Mouse (Mus musculus) inflammation-experienced regulatory T-cells, adult 6 months (primary cell): ENCODE measurements around the gene Med15. TPM values are rescaled to one million over a fixed set of nuclear protein-coding genes. Genes with fewer than 3 reads are reported as not detected.

Source experiments
- ATAC-seq: one replicate; pipeline ENCODE4 v1.8.0; 2017
- polyA plus RNA-seq, 3 experiments: library from polyadenylated mRNA; unstranded; fragments of 100-300 nt; shearing (Covaris generic); gene quantifications; one replicate each; pipeline ENCODE4 v1.2.1; 2017

The Med15 gene
- polyA plus RNA-seq, 3 experiments from 2014 or later = 69.3 to 109 (median 71.8) TPM

GRCm38 (mm10) chr16:17732021-17732420 is 670 bp downstream of the Med15 start:
- ATAC-seq = no peak

GRCm38 (mm10) chr16:17729974-17730373 is 2.7 kb downstream of the Med15 start:
- ATAC-seq = no peak

GRCm38 (mm10) chr16:17727179-17727861 is 5.4 kb downstream of the Med15 start:
- peak; percentile 85 for ATAC-seq

GRCm38 (mm10) chr16:17724448-17724847 is 8.2 kb downstream of the Med15 start:
- no peak for ATAC-seq

GRCm38 (mm10) chr16:17723325-17723626 is 9.4 kb downstream of the Med15 start:
- ATAC-seq = no peak

- peak; percentile 81 for ATAC-seq
These were observed 10.0 kb downstream of the Med15 start for GRCm38 (mm10) chr16:17722461-17723324.

GRCm38 (mm10) chr16:17721822-17722460 is 10.8 kb downstream of the Med15 start:
- no peak for ATAC-seq

- ATAC-seq = no peak
These were observed 11.4 kb downstream of the Med15 start for GRCm38 (mm10) chr16:17721114-17721808.

- no peak for ATAC-seq
These were observed 14.9 kb downstream of the Med15 start for GRCm38 (mm10) chr16:17717791-17718190.

- no peak for ATAC-seq
These were observed 25.1 kb downstream of the Med15 start for GRCm38 (mm10) chr16:17707541-17707940.

- ATAC-seq = no peak
These were observed 31.7 kb downstream of the Med15 start for GRCm38 (mm10) chr16:17701043-17701405.

- ATAC-seq = no peak
These were observed 32.2 kb downstream of the Med15 start for GRCm38 (mm10) chr16:17700386-17701042.

- peak; percentile 88 for ATAC-seq
These were observed 37.8 kb downstream of the Med15 start for GRCm38 (mm10) chr16:17694860-17695259.

- ATAC-seq = no peak
These were observed 62.8 kb downstream of the Med15 start for GRCm38 (mm10) chr16:17669886-17670285.

GRCm38 (mm10) chr16:17665568-17665967 is 67.1 kb downstream of the Med15 start:
- ATAC-seq = no peak

GRCm38 (mm10) chr16:17656212-17656871 is 76.3 kb downstream of the Med15 start:
- no peak for ATAC-seq

- no peak for ATAC-seq
These were observed 78.4 kb downstream of the Med15 start for GRCm38 (mm10) chr16:17654188-17654795.

- ATAC-seq = no peak
These were observed 79.1 kb downstream of the Med15 start for GRCm38 (mm10) chr16:17653601-17654000.

- ATAC-seq = no peak
These were observed 80.1 kb downstream of the Med15 start for GRCm38 (mm10) chr16:17652607-17653006.

- ATAC-seq = no peak
These were observed 82.0 kb downstream of the Med15 start for GRCm38 (mm10) chr16:17650711-17651110.

GRCm38 (mm10) chr16:17649925-17650605 is 82.6 kb downstream of the Med15 start:
- ATAC-seq = no peak
